ENCODE assay signal across 23 mouse cellular contexts in genomic region chr12:107251981-107252380, GRCm38 (mm10).
DNase-seq lines count a peak whose midpoint lies in the region; ATAC-seq and TF ChIP-seq lines count a peak whose summit lies in the region.
"Had no signal": no experiment of that assay in that cellular context is flagged by ENCODE, and none has a peak within 500 bp of the region (broad histone marks: within the 10 kb centered on the region; RNA-seq: fewer than 3 reads in every experiment).

No protein-coding gene starts in this region.

- DNase-seq in forebrain, embryonic 14.5 days (ENCODE audit: low spot score): peak; percentile 51
- no peak for DNase-seq in forebrain, embryonic 11.5 days (ENCODE audit: low spot score)
- DNase-seq in hindbrain, postnatal 0 days (ENCODE audit: low spot score): peak; percentile 11
- DNase-seq in hindbrain, embryonic 10.5 days (ENCODE audit: low spot score): no peak
- peak; percentile 12 for DNase-seq in midbrain, postnatal 0 days (ENCODE audit: low spot score)
- no peak for DNase-seq in midbrain, embryonic 11.5 days (ENCODE audit: low spot score, missing footprints)
- DNase-seq in forebrain, postnatal 0 days: no peak
- DNase-seq in cerebellum, adult 11 months: no peak
- DNase-seq: adrenal gland, adult 2 months; adrenal gland, postnatal 14 days; cerebellum, adult 2 months; cerebellum, adult 9-11 months; cerebellum, postnatal 25 days; gastrocnemius, postnatal 25 days; heart, adult 2 months; kidney, adult 18-20 months had no signal

- H3K27ac ChIP-seq in forebrain, embryonic 14.5 days (ENCODE audit: low read depth, low read length): no peak overlapping the region
- no peak overlapping the region for H3K27ac ChIP-seq in forebrain, embryonic 11.5 days (ENCODE audit: low read depth, low read length)
- no peak overlapping the region for H3K27ac ChIP-seq in hindbrain, postnatal 0 days
- no peak overlapping the region for H3K27ac ChIP-seq in hindbrain, embryonic 10.5 days
- H3K27ac ChIP-seq in midbrain, postnatal 0 days (ENCODE audit: low read depth, low read length): no peak overlapping the region
- H3K27ac ChIP-seq in midbrain, embryonic 11.5 days (ENCODE audit: low read depth, low read length): no peak overlapping the region
- no peak overlapping the region for H3K27ac ChIP-seq in forebrain, postnatal 0 days (ENCODE audit: low read depth, low read length)
- H3K27ac ChIP-seq: heart, adult 2 months; heart, embryonic 10.5 days; heart, embryonic 13.5 days; hindbrain, embryonic 13.5 days had no signal

- H3K4me3 ChIP-seq in forebrain, embryonic 14.5 days (ENCODE audit: low read depth, low read length): no peak overlapping the region
- no peak overlapping the region for H3K4me3 ChIP-seq in forebrain, embryonic 11.5 days (ENCODE audit: low read depth, low read length)
- H3K4me3 ChIP-seq in hindbrain, postnatal 0 days (ENCODE audit: low read length): no peak overlapping the region
- no peak overlapping the region for H3K4me3 ChIP-seq in hindbrain, embryonic 10.5 days
- no peak overlapping the region for H3K4me3 ChIP-seq in midbrain, postnatal 0 days (ENCODE audit: low read depth, low read length)
- H3K4me3 ChIP-seq in midbrain, embryonic 11.5 days (ENCODE audit: low read depth, low read length): no peak overlapping the region
- no peak overlapping the region for H3K4me3 ChIP-seq in forebrain, postnatal 0 days (ENCODE audit: low read depth, low read length)
- H3K4me3 ChIP-seq: heart, adult 2 months; heart, embryonic 10.5 days; heart, embryonic 13.5 days; hindbrain, embryonic 13.5 days had no signal

- no peaks in the 10 kb centered on the region for H3K27me3 ChIP-seq in forebrain, embryonic 14.5 days (replicated peaks; ENCODE audit: control insufficient read depth, insufficient read depth, low read length)
- no peaks in the 10 kb centered on the region for H3K27me3 ChIP-seq in forebrain, embryonic 11.5 days (ENCODE audit: control insufficient read depth, insufficient read depth, low read length)
- H3K27me3 ChIP-seq in hindbrain, postnatal 0 days (ENCODE audit: insufficient read depth, low read length): no peaks in the 10 kb centered on the region
- no peaks in the 10 kb centered on the region for H3K27me3 ChIP-seq in hindbrain, embryonic 10.5 days (ENCODE audit: insufficient read depth, poor library complexity, severe bottlenecking)
- no peaks in the 10 kb centered on the region for H3K27me3 ChIP-seq in midbrain, postnatal 0 days (ENCODE audit: insufficient read depth, low read length)
- no peaks in the 10 kb centered on the region for H3K27me3 ChIP-seq in midbrain, embryonic 11.5 days (ENCODE audit: control insufficient read depth, insufficient read depth, low read length)
- no peaks in the 10 kb centered on the region for H3K27me3 ChIP-seq in forebrain, postnatal 0 days (ENCODE audit: insufficient read depth, low read length)
- H3K27me3 ChIP-seq: heart, embryonic 13.5 days; hindbrain, embryonic 13.5 days had no signal

- H3K9ac ChIP-seq in forebrain, embryonic 14.5 days (ENCODE audit: low read length): no peak overlapping the region
- H3K9ac ChIP-seq in forebrain, embryonic 11.5 days (ENCODE audit: low read length): no peak overlapping the region
- H3K9ac ChIP-seq in hindbrain, postnatal 0 days (replicated peaks; ENCODE audit: low read length): no peak overlapping the region
- no peak overlapping the region for H3K9ac ChIP-seq in midbrain, postnatal 0 days (replicated peaks; ENCODE audit: low read length, poor library complexity, severe bottlenecking)
- H3K9ac ChIP-seq in midbrain, embryonic 11.5 days (ENCODE audit: low read length): no peak overlapping the region
- H3K9ac ChIP-seq in forebrain, postnatal 0 days: no peak overlapping the region
- H3K9ac ChIP-seq: heart, embryonic 13.5 days; hindbrain, embryonic 13.5 days had no signal

- no peak for TF ChIP-seq CTCF in hindbrain, postnatal 0 days (IDR thresholded peaks at IDR 0.05; ENCODE audit: low read depth)
- no peak for TF ChIP-seq CTCF in midbrain, postnatal 0 days (IDR thresholded peaks at IDR 0.05)
- no peak for TF ChIP-seq CTCF in forebrain, postnatal 0 days (IDR thresholded peaks at IDR 0.05; ENCODE audit: low read depth)

- H3K36me3 ChIP-seq in forebrain, embryonic 14.5 days (ENCODE audit: control insufficient read depth, insufficient read depth, low read length): no peaks in the 10 kb centered on the region
- H3K36me3 ChIP-seq in forebrain, embryonic 11.5 days (ENCODE audit: control insufficient read depth, insufficient read depth, low read length): no peaks in the 10 kb centered on the region
- no peaks in the 10 kb centered on the region for H3K36me3 ChIP-seq in hindbrain, postnatal 0 days (ENCODE audit: insufficient read depth, low read length)
- no peaks in the 10 kb centered on the region for H3K36me3 ChIP-seq in hindbrain, embryonic 10.5 days
- H3K36me3 ChIP-seq in midbrain, postnatal 0 days (ENCODE audit: insufficient read depth, low read length): no peaks in the 10 kb centered on the region
- H3K36me3 ChIP-seq in midbrain, embryonic 11.5 days (ENCODE audit: control insufficient read depth, insufficient read depth, low read length): no peaks in the 10 kb centered on the region
- H3K36me3 ChIP-seq in forebrain, postnatal 0 days (ENCODE audit: insufficient read depth): no peaks in the 10 kb centered on the region
- H3K36me3 ChIP-seq: heart, embryonic 10.5 days; heart, embryonic 13.5 days; hindbrain, embryonic 13.5 days had no signal

- peak; percentile 57 for ATAC-seq in forebrain, embryonic 14.5 days
- ATAC-seq in forebrain, embryonic 11.5 days (replicated peaks; ENCODE audit: low FRiP score): no peak
- ATAC-seq in hindbrain, postnatal 0 days: no peak
- no peak for ATAC-seq in midbrain, postnatal 0 days (ENCODE audit: low FRiP score)
- ATAC-seq in midbrain, embryonic 11.5 days (ENCODE audit: low FRiP score): no peak
- ATAC-seq in forebrain, postnatal 0 days: peak; percentile 67
- ATAC-seq: CD4-positive, CD25-positive, alpha-beta regulatory T cell, adult 4 months; hindbrain, embryonic 16.5 days; inflammation-experienced regulatory T-cells, adult 6 months; intestine, embryonic 16.5 days had no signal

- 25% methylated on average over 15 of the region's 15 CpGs for WGBS in forebrain, embryonic 14.5 days
- 56% methylated on average over 15 of the region's 15 CpGs for WGBS in forebrain, embryonic 11.5 days
- WGBS in hindbrain, postnatal 0 days: 40% methylated on average over 15 of the region's 15 CpGs
- 77% methylated on average over 15 of the region's 15 CpGs for WGBS in hindbrain, embryonic 10.5 days
- WGBS in midbrain, postnatal 0 days: 36% methylated on average over 15 of the region's 15 CpGs
- 76% methylated on average over 15 of the region's 15 CpGs for WGBS in midbrain, embryonic 11.5 days
- WGBS in forebrain, postnatal 0 days: 27% methylated on average over 15 of the region's 15 CpGs

- H3K4me2 ChIP-seq in forebrain, embryonic 14.5 days (ENCODE audit: low read length): no peak overlapping the region
- no peak overlapping the region for H3K4me2 ChIP-seq in forebrain, embryonic 11.5 days (ENCODE audit: low read depth, low read length, severe bottlenecking)
- no peak overlapping the region for H3K4me2 ChIP-seq in hindbrain, postnatal 0 days (ENCODE audit: low read depth, low read length)
- no peak overlapping the region for H3K4me2 ChIP-seq in midbrain, postnatal 0 days (ENCODE audit: low read depth, low read length, poor library complexity, severe bottlenecking)
- H3K4me2 ChIP-seq in midbrain, embryonic 11.5 days: no peak overlapping the region
- 0 out of 2 replicates have a peak overlapping the region, but pooled peaks have one; percentile 2 for H3K4me2 ChIP-seq in forebrain, postnatal 0 days (ENCODE audit: low read depth)
- H3K4me2 ChIP-seq: heart, embryonic 13.5 days; hindbrain, embryonic 13.5 days had no signal

- peaks cover 14% of the 10 kb centered on the region; the same call in 1 of the 2 replicates for H3K4me1 ChIP-seq in forebrain, embryonic 14.5 days (ENCODE audit: control insufficient read depth, insufficient read depth, low read length)
- no peaks in the 10 kb centered on the region for H3K4me1 ChIP-seq in forebrain, embryonic 11.5 days (replicated peaks; ENCODE audit: control insufficient read depth, insufficient read depth, low read length)
- H3K4me1 ChIP-seq in hindbrain, postnatal 0 days (ENCODE audit: insufficient read depth, low read length): 0 out of 2 replicates have a peak, but pooled peaks cover 2% of the 10 kb centered on the region
- peaks cover 2% of the 10 kb centered on the region; the same call in 1 of the 2 replicates for H3K4me1 ChIP-seq in hindbrain, embryonic 10.5 days (replicated peaks)
- H3K4me1 ChIP-seq in midbrain, postnatal 0 days (ENCODE audit: insufficient read depth, low read length): no peaks in the 10 kb centered on the region
- H3K4me1 ChIP-seq in midbrain, embryonic 11.5 days (ENCODE audit: control insufficient read depth, insufficient read depth, low read length): no peaks in the 10 kb centered on the region
- no peaks in the 10 kb centered on the region; the same call in 1 of the 2 replicates for H3K4me1 ChIP-seq in forebrain, postnatal 0 days (ENCODE audit: insufficient read depth)
- H3K4me1 ChIP-seq: heart, embryonic 10.5 days had no signal

- no peaks in the 10 kb centered on the region for H3K9me3 ChIP-seq in forebrain, embryonic 14.5 days (replicated peaks; ENCODE audit: control insufficient read depth, low read length)
- H3K9me3 ChIP-seq in forebrain, embryonic 11.5 days (ENCODE audit: control insufficient read depth, low read length): no peaks in the 10 kb centered on the region
- no peaks in the 10 kb centered on the region for H3K9me3 ChIP-seq in hindbrain, postnatal 0 days (ENCODE audit: low read length)
- H3K9me3 ChIP-seq in hindbrain, embryonic 10.5 days: no peaks in the 10 kb centered on the region
- H3K9me3 ChIP-seq in midbrain, postnatal 0 days (ENCODE audit: low read length): no peaks in the 10 kb centered on the region
- no peaks in the 10 kb centered on the region for H3K9me3 ChIP-seq in midbrain, embryonic 11.5 days (ENCODE audit: control insufficient read depth, low read length)
- H3K9me3 ChIP-seq in forebrain, postnatal 0 days (ENCODE audit: low read length): no peaks in the 10 kb centered on the region
- H3K9me3 ChIP-seq: heart, embryonic 10.5 days; heart, embryonic 13.5 days; hindbrain, embryonic 13.5 days had no signal

Comparison
In these comparisons a context has a peak if more than half of its experiments do, and no peak if none do; other contexts are left out.
1. ATAC-seq: peak in forebrain, embryonic 14.5 days (single experiment) and forebrain, postnatal 0 days (single experiment); none in forebrain, embryonic 11.5 days (single experiment), hindbrain, postnatal 0 days (single experiment), midbrain, postnatal 0 days (single experiment) and midbrain, embryonic 11.5 days (single experiment).
2. DNase-seq: peak in forebrain, embryonic 14.5 days (single experiment), hindbrain, postnatal 0 days (single experiment) and midbrain, postnatal 0 days (single experiment); none in forebrain, embryonic 11.5 days (single experiment), hindbrain, embryonic 10.5 days (single experiment), midbrain, embryonic 11.5 days (single experiment), forebrain, postnatal 0 days (single experiment) and cerebellum, adult 11 months (single experiment).